Mouse (Mus musculus) limb, embryonic 12.5 days (tissue): Measurements from ENCODE around the gene Defb41. TPM values are rescaled to one million over a fixed set of nuclear protein-coding genes. Genes with fewer than 3 reads are reported as not detected.
"Not testable (repeated sequence)": the region's sequence is repeated elsewhere in the genome, so short reads cannot be mapped to it uniquely, and the experiment has no call there.

Experiments
- ATAC-seq: fragments of 200-750 bp; cut with Nextera tagmentation; 2 replicates; pipeline ENCODE4 v1.8.0; 2017; ENCODE audit warnings: low read depth, moderate TSS enrichment; ENCODE audit not compliant: insufficient number of reproducible peaks, insufficient read depth, low FRiP score, low TSS enrichment
- H3K27ac ChIP-seq: fragments of 300-500 bp; sonication (generic); 2 replicates; pipeline ENCODE4 v1.5.1; 2016; ENCODE audit warnings: mild to moderate bottlenecking, moderate library complexity
- H3K27me3 ChIP-seq: fragments of 300-500 bp; sonication (generic); 2 replicates; pipeline ENCODE4 v1.6.1; 2016; ENCODE audit warnings: mild to moderate bottlenecking, moderate library complexity
- H3K36me3 ChIP-seq: fragments of 300-500 bp; sonication (generic); 2 replicates; pipeline ENCODE4 v1.6.1; 2016; ENCODE audit warnings: mild to moderate bottlenecking, moderate library complexity
- H3K4me1 ChIP-seq: fragments of 300-500 bp; sonication (generic); replicated peaks from 2 replicates; pipeline ENCODE4 v1.6.1; 2016
- H3K4me2 ChIP-seq: fragments of 300-500 bp; sonication (generic); 2 replicates; pipeline ENCODE4 v1.6.1; 2016; ENCODE audit warnings: mild to moderate bottlenecking, moderate library complexity
- H3K4me3 ChIP-seq: fragments of 300-500 bp; sonication (generic); replicated peaks from 2 replicates; pipeline ENCODE4 v1.5.1; 2016; ENCODE audit warnings: mild to moderate bottlenecking
- H3K9ac ChIP-seq: fragments of 300-500 bp; sonication (generic); replicated peaks from 2 replicates; pipeline ENCODE4 v1.6.1; 2016; ENCODE audit warnings: mild to moderate bottlenecking, moderate library complexity
- H3K9me3 ChIP-seq: fragments of 300-500 bp; sonication (generic); 2 replicates; pipeline ENCODE4 v1.6.1; 2016; ENCODE audit warnings: mild to moderate bottlenecking, moderate library complexity
- WGBS: fragments of 180-500 bp; shearing (Covaris S2); methylation state at CpG from one replicate; pipeline ENCODE4 v1.1.7; 2016; 5-methylcytosine and 5-hydroxymethylcytosine counted together
- polyA plus RNA-seq: library from polyadenylated mRNA; unstranded; fragments of >200 nt; fragmentation: Nextera tagmentation; extraction: Ambion mirVana; gene quantifications from 2 replicates; pipeline ENCODE4 v1.2.1, GENCODE M21; 2016

The Defb41 gene
- not detected in 2 replicates for polyA plus RNA-seq

- no peak within 1 kb of the TSS for H3K4me2 ChIP-seq
Measured at GRCm38 (mm10) chr1:18265038-18265437, at the start of gene Defb41. Gene Defb41, minus strand, starts transcription at chr1:18265138.

GRCm38 (mm10) chr1:18308474-18308829 lies 43.5 kb upstream of the Defb41 start:
- no peaks in the 10 kb centered on the region for H3K4me1 ChIP-seq
- 87% methylated on average over 4 of the region's 4 CpGs for WGBS
- no peaks in the 10 kb centered on the region for H3K27me3 ChIP-seq
- H3K27ac ChIP-seq = no peak overlapping the region
- ATAC-seq = no peak
- H3K9ac ChIP-seq = no peak overlapping the region
- no peaks in the 10 kb centered on the region for H3K36me3 ChIP-seq
- H3K4me3 ChIP-seq = no peak overlapping the region
- no peak overlapping the region for H3K4me2 ChIP-seq
- no peaks in the 10 kb centered on the region for H3K9me3 ChIP-seq

More at GRCm38 (mm10) chr1:18265038-18265437, at the start of gene Defb41:
- Histone ChIP-seq H3K27me3 (no peaks in the 10 kb centered on the region), H3K4me3 (no peak within 1 kb of the TSS), H3K36me3 (no peaks in the 10 kb centered on the region), H3K9ac (no peak within 1 kb of the TSS), H3K27ac (no peak within 1 kb of the TSS), H3K4me1 (no peaks in the 10 kb centered on the region), H3K9me3 (no peaks in the 10 kb centered on the region)
- ATAC-seq = no peak

- H3K9me3 ChIP-seq = no peaks in the 10 kb centered on the region
- H3K4me1 ChIP-seq = no peaks in the 10 kb centered on the region
- H3K4me3 ChIP-seq = no peak overlapping the region
- H3K27me3 ChIP-seq = no peaks in the 10 kb centered on the region
- no peak overlapping the region for H3K4me2 ChIP-seq
- H3K9ac ChIP-seq = no peak overlapping the region
- no peak for ATAC-seq
- H3K27ac ChIP-seq = no peak overlapping the region
- 83% methylated on average over 12 of the region's 12 CpGs for WGBS
- H3K36me3 ChIP-seq = no peaks in the 10 kb centered on the region
Measured at GRCm38 (mm10) chr1:18307545-18308473, 42.9 kb upstream of the Defb41 start.

- Histone ChIP-seq H3K27me3 (no peaks in the 10 kb centered on the region), H3K4me1 (no peaks in the 10 kb centered on the region), H3K9ac (no peak overlapping the region), H3K36me3 (no peaks in the 10 kb centered on the region), H3K4me2 (no peak overlapping the region), H3K9me3 (no peaks in the 10 kb centered on the region), H3K27ac (no peak overlapping the region), H3K4me3 (no peak overlapping the region)
- WGBS = 55% methylated on average over 4 of the region's 4 CpGs
- ATAC-seq = no peak
Measured at GRCm38 (mm10) chr1:18292515-18292914, 27.6 kb upstream of the Defb41 start.

GRCm38 (mm10) chr1:18288860-18289259 lies 23.9 kb upstream of the Defb41 start:
- no peaks in the 10 kb centered on the region for H3K27me3 ChIP-seq
- no peak overlapping the region for H3K4me2 ChIP-seq
- no peaks in the 10 kb centered on the region for H3K4me1 ChIP-seq
- H3K9me3 ChIP-seq = no peaks in the 10 kb centered on the region
- no peak overlapping the region for H3K27ac ChIP-seq
- ATAC-seq = no peak
- 38% methylated on average over 3 of the region's 3 CpGs for WGBS
- no peak overlapping the region for H3K9ac ChIP-seq
- no peaks in the 10 kb centered on the region for H3K36me3 ChIP-seq
- H3K4me3 ChIP-seq = no peak overlapping the region

GRCm38 (mm10) chr1:18287371-18287770 lies 22.4 kb upstream of the Defb41 start:
- ATAC-seq = no peak
- no peaks in the 10 kb centered on the region for H3K4me1 ChIP-seq

GRCm38 (mm10) chr1:18271095-18271494 lies 6.2 kb upstream of the Defb41 start:
- H3K4me3 ChIP-seq = no peak overlapping the region
- no peaks in the 10 kb centered on the region for H3K27me3 ChIP-seq
- H3K36me3 ChIP-seq = no peaks in the 10 kb centered on the region
- ATAC-seq = no peak
- H3K9ac ChIP-seq = no peak overlapping the region
- no peak overlapping the region for H3K4me2 ChIP-seq
- no peaks in the 10 kb centered on the region for H3K9me3 ChIP-seq
- WGBS = 86% methylated on average over 4 of the region's 4 CpGs
- H3K4me1 ChIP-seq = no peaks in the 10 kb centered on the region
- H3K27ac ChIP-seq = no peak overlapping the region

More at GRCm38 (mm10) chr1:18287371-18287770, 22.4 kb upstream of the Defb41 start:
- peaks cover 1% of the 10 kb centered on the region for H3K9me3 ChIP-seq
- no peak overlapping the region for H3K4me3 ChIP-seq
- no peaks in the 10 kb centered on the region for H3K36me3 ChIP-seq
- no peak overlapping the region for H3K27ac ChIP-seq
- no peak overlapping the region for H3K4me2 ChIP-seq
- no peaks in the 10 kb centered on the region for H3K27me3 ChIP-seq
- H3K9ac ChIP-seq = no peak overlapping the region

- WGBS = 87% methylated on average over 5 of the region's 5 CpGs
- Histone ChIP-seq H3K27ac (no peak overlapping the region), H3K27me3 (no peaks in the 10 kb centered on the region), H3K9me3 (no peaks in the 10 kb centered on the region), H3K4me2 (no peak overlapping the region), H3K4me3 (no peak overlapping the region), H3K36me3 (no peaks in the 10 kb centered on the region), H3K9ac (no peak overlapping the region), H3K4me1 (no peaks in the 10 kb centered on the region)
- no peak for ATAC-seq
Measured at GRCm38 (mm10) chr1:18268845-18269244, 3.9 kb upstream of the Defb41 start.

GRCm38 (mm10) chr1:18245801-18246580 lies 18.9 kb downstream of the Defb41 start:
- not testable (repeated sequence) for H3K27me3 ChIP-seq, H3K36me3 ChIP-seq, H3K27ac ChIP-seq, H3K9ac ChIP-seq, H3K4me2 ChIP-seq, H3K4me1 ChIP-seq, H3K4me3 ChIP-seq, ATAC-seq, H3K9me3 ChIP-seq
- WGBS = 84% methylated on average over 9 of the region's 9 CpGs

GRCm38 (mm10) chr1:18237343-18237742 lies 27.6 kb downstream of the Defb41 start, which contains the start of gene Defb18:
Gene Defb18, minus strand, starts transcription at chr1:18237443.
- no peak within 1 kb of the TSS for H3K27ac ChIP-seq
- no peak for ATAC-seq
- H3K9ac ChIP-seq = no peak within 1 kb of the TSS
- 68% methylated on average over 1 of the region's 1 CpGs for WGBS
- H3K36me3 ChIP-seq = no peaks in the 10 kb centered on the region
- H3K4me2 ChIP-seq = no peak within 1 kb of the TSS
- no peaks in the 10 kb centered on the region for H3K27me3 ChIP-seq
- H3K4me3 ChIP-seq = no peak within 1 kb of the TSS
- no peaks in the 10 kb centered on the region for H3K4me1 ChIP-seq
- H3K9me3 ChIP-seq = no peaks in the 10 kb centered on the region

- Histone ChIP-seq H3K27ac (no peak overlapping the region), H3K36me3 (no peaks in the 10 kb centered on the region), H3K4me2 (no peak overlapping the region), H3K4me3 (no peak overlapping the region), H3K27me3 (no peaks in the 10 kb centered on the region), H3K9me3 (no peaks in the 10 kb centered on the region), H3K4me1 (no peaks in the 10 kb centered on the region), H3K9ac (no peak overlapping the region)
- 10% methylated on average over 3 of the region's 3 CpGs for WGBS
- ATAC-seq = no peak
Measured at GRCm38 (mm10) chr1:18223385-18223945, 41.5 kb downstream of the Defb41 start.
